Mouse (Mus musculus) left cerebral cortex, postnatal 10 days (tissue): Measurements from ENCODE around the gene Ptger1. TPM values are rescaled to one million over a fixed set of nuclear protein-coding genes. Genes with fewer than 3 reads are reported as not detected.

ENCODE experiments used
- DNase-seq, 2 experiments: peaks; one replicate each; pipeline ENCODE4 v3.0.0; 2021 to 2022; ENCODE audit warnings: low spot score in 2 of 2, mixed read lengths in 1 of 2; ENCODE audit errors: extremely low spot score in 1 of 2
- intact Hi-C: fragments of 180-260 bp; cut with DNase I; formaldehyde crosslinking; loops from one replicate; pipeline ENCODE4 v1.15.1; 2025
- total RNA-seq, 2 experiments: library from RNA; stranded (reverse); gene quantifications; 2 replicates each; pipeline ENCODE4 v1.2.3; 2021

Gene Ptger1
- total RNA-seq, 2 experiments from 2014 or later, result 0.71 to 0.77 TPM

DNA sequence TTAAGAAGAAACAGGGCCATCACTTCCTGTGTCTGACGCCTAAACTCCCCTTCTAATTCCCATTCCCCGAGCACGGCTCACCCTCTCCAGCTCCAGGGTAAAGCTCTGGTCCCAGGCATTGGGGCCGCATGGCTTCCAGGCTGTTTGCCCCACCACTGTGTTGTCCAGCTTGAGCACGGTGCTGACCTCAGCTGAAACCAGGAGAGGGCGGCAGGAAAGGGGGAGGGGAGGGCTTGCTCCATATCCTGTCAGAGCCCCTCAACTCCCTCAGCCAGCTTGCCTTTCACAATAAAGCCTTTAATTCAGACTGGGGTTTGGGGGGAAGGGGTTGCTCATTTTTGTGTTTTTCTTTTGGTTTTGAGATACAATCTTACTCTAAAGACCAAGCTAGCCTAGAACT is 14.6 kb downstream of the Ptger1 start:
- DNase-seq, result peak in 1 of 2 experiments; percentile 69
- intact Hi-C loops, result no loop called here

DNA sequence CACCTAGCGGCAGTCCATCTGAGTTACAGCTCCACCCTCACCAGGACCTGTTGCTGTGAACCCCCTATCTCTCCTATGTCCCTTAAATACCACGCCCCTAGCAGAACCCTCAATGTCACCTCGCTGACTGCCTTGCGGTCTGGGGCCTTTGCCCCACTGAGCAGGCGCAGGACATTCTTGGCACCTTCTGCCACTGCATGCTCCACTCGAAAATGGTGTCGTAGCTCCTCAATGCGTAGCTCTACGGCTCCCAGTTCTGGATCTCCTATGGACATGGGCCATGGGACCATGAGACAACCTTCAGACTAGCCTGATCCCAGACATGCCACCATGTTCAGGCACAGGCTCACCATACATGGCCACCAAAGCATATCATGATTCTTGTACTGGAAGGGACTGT is 18.0 kb downstream of the Ptger1 start:
- peak in 1 of 2 experiments; percentile 13 for DNase-seq
- intact Hi-C loops, result no loop called here

DNA sequence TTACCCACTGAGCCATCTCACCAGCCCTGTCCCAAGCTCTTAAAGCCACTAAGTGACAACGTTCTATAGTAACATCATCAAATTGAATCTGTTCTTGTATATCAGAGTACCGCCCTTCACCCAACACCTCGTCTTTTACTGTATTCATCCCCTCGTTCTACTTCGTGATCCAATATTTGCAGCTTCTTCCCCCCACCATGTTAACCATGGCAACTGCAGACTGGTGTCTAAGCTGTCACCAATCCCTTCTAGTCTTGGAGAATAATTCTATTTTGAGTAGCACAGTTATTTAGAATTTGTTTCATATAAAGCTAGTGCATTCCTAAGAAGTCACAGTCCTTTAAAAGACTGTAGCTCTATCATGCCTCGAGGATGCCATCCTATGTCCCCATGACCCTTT is 22.8 kb downstream of the Ptger1 start:
- no peak for DNase-seq
- intact Hi-C loops, result no loop called here

DNA sequence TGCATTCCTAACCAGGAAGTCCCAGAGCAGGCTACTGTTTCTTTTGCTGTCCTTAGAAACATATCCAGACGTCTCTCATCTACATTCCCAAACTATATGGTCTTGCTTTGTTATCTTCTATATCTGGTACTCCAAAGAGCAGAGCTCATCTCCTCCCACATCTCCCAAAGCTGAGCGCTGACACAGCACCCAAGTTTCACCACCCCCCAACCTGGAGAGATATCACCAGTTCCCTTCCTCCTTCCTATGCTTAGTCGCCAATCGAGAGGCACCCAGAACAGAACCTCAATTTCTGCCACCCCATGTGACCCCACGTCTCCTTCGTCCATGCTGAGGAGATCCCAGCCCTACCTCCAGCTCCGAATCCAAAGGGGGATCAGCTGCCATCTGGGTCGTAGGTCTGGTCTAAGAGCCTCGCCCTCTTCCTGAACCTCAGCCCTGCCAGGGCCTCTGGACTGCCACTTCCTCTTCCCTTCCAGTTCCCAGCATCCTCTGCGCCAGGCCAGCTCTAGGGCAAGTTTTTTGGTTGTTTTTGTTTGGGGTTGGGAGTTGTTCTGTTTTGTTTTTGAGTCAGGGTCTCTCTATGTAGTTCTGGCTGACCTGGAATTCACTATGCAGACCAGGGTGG is 27.2 kb downstream of the Ptger1 start:
- DNase-seq, result no peak
- intact Hi-C loops, result no loop called here

DNA sequence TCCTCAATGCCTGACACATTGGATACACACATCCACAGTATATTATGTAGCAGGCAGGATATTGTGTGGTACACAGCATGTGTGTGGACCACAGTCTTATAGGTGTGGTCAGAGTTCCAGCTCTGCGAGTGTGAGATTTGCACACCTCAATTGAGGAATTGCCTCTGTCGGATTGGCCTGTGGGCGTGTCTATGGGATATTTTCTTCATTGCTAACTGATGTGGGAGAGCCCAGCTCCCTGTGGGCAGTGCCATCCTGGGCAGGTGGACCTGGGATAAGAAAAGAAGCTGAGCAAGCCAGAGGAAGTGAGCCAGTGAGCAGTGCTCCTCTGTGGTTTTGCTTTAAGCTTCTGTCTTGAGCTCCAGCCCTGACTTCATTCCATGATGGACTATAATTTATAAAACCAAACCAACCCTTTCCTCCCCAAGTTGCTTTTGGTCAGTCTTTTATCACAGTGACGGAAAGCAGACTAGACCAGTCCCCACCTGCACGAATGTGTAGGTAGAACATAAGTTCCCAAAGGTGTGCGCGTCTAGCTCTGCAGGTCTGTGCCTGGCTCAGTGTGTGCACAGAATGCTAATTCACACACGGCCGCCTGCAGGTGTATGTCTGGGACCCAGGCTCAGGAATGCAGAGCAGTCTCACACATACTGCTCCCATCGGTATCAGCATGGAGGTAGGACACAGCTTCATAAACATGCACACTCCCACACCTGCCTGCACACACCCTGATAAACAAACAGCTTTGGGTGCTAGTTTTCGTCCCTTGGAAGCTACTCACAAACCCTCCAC is 28.1 kb downstream of the Ptger1 start:
- intact Hi-C loops, result no loop called here
- DNase-seq, result no peak

DNA sequence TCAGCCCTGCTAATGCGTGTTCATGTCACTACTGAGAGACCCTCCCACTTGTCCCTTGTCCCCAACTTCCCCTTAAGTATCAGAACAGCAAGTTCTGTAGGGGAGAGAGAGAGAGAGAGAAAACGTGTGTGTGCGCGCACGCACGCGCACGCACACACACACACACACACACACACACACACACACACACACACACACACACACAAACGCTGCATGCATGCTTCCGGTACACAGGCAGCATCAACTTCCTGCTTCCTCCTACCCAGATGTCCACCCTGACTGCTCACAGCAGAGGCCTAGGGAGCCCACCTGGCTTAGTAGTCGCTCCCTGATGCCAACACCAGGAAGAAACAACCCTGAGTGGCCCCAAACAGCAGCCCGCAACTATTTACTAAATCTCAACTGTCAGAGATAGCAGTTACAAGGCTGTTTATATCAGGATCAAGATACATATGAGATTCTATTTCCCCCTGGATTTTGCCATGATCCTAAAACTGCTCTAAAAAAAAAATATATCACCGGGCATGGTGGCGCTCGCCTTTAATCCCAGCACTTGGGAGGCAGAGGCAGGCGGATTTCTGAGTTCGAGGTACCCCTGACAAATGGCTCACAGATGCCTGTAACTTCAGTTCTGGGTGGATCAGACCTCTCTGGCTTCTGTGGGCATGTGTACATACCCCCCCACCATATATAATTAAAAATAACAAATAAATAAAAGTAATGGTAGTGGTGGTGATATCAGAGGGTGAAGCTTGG is 29.1 kb downstream of the Ptger1 start:
- intact Hi-C loops, result no loop called here
- DNase-seq, result peak in 1 of 2 experiments; percentile 58

DNA sequence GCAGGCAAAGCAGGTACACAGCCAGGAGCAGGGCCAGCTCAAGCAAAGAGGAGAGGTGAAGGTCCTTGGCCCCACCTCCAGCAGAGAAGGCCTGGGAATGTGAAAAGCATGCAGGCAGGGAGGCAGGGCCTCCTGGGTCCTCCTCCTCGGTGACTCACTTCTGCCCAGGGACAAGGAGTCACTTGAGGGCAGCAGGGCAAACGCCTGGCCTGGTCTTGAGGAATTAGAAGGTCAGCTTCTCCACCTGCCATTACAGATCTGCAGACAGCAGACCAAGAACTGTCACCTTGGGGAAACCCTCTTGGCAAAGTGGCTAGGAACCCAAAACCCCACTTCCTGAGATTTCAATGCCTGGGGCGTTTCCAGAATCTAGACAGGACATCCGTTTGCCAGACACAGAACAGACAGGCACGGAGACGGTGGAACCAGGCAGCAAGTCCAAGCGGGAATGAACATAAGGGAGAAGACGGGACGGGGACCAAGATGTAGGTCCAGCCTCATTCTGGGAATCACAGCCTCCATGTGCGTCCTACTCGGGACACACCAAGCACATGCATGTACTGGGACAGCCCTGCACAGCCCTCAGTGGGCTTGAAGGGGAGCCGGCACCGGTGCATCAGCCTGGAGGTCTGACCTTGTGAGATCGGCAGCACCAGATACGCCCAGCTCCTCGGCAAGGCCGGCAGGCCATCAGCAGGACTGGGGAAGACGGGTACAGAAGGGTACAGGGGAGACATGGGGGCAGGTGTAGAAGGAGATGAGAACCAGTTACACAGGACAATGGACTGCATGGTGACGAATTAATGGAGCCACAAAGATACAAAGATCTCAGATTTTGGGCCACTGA is 31.1 kb downstream of the Ptger1 start:
- intact Hi-C loops, result no loop called here
- no peak for DNase-seq

DNA sequence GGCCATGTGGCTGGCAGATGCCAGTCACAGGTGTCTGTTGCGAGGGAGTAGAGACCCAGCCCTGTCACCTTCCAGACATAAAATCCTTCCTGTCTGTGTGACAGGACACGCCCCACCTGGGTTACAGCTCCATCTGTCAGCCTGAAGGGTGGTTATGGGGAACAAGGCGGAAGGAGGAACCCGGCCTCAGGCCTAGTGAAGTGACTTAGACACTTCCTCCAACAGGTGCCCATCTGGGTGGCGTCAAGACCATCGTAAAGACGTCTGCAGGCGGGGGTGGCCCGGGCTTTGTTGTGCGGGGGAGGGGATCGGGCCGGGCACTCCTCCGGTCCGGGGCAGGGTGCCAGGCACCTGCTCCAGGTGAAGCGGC is 31.8 kb downstream of the Ptger1 start:
- peak in 1 of 2 experiments; percentile 65 for DNase-seq
- intact Hi-C loops, result no loop called here

DNA sequence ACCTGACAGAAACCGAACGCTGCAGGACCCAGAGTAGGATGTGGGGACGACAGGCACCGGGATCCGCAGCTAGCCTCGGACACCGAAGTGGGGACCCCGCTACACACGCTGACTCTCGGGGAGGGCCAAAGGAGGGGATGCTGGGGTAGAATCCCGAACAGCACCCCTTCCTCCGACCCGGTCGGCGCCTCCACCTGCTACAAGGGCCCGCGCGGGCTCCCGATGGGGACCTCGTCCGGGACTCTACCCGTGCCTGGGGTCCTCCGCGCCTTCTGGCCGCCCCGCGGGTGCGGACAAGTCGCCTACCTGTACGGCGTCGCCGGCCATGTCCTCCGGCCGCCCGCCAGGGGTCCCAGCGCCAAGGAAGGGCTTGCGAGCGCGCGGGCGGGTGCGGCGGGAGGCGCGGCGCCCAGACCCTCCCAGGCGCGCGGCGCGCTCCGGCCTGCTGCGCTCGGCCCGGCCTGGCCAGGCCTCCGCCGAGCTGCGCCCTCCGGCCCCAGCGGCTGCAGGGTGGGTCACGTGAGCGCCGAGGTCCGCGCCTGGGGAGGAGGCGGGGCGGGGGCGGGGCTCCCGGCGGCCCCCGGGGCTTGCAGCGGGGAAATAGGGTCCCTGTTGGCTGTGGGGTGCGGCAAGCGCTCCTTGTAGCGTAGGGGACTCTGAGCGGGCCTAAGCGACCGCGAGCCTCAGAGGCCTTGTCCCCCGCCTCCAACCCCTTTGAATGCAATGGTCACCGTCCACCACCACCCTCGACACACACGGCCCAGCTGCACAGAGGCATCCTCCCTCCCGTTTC is 32.4 kb downstream of the Ptger1 start, which contains the start of gene Pkn1:
TSS of gene Pkn1 (minus strand) at position 519 of the 793 bp plus-strand sequence.
- intact Hi-C loops, result no loop called here
- DNase-seq, result peak in 1 of 2 experiments; percentile 88

DNA sequence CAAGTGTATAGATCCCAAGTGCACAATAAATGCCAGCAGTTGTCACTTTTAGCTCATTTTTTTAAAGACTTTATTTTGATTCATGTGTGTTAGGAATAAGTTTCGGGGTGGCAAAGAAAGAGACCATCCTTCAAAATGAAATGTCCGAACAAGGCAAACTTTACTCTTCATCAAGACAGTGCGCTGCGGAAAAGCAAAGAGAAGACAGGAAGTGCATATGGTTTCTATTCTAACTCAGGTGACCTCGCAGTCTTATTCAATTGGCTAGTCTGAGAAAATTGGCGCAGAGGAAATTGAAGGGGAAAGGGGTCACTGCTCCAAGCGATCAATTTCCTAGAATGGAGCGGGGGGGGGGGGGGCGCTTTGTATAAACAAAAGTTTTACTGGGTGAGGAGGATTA is 33.1 kb downstream of the Ptger1 start:
- no peak for DNase-seq
- intact Hi-C loops, result no loop called here

DNA sequence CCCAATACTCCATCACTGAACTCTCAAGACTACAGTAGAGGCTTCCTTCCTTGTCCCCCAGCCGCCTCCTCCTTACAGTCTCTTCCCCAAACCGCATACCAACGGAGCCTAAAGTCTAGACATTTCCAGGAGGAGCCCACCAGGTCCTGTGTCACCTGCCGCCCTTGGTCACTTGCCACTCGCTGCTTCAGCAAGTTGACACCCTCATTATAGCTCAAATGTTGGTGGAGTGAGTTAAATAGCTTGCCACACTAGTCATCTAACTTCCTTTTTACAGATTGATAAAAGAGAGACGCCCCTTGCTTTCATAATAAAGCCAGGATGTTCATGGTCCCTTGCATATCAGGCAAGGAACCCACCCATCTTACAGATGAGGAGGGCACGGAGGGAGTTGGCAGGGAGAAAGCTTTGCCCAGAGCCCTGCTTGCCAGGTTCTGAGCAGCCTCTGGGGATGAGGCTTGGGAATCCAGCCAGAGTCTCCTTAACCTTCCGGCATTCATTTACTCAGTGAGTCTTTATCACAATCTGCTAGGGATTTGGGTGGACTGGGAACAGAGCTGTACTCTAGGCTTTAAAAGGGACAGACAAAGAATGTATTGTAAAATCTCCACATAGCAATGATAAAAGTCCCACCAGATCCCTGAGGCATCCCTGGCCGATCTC is 34.1 kb downstream of the Ptger1 start:
- intact Hi-C loops, result no loop called here
- DNase-seq, result no peak

DNA sequence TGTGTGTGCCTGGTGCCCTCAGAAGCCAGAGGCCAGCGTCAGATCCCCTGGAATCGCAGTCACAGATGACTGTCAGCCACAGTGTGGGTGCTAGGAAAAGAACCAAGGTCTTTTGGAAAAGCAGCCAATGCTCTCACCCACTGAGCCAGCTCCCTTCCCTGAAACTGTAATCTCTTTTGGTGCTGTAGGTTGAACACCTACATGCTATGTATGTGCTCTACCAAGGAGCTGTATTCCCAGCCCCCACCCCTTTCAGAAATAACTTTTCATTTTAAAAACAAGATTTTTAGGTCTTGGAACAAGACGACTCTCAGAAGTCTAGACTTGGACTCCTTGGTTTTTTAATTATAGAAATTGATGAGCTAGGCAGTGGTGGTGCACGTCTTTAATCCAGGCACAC is 36.9 kb downstream of the Ptger1 start:
- no peak for DNase-seq

DNA sequence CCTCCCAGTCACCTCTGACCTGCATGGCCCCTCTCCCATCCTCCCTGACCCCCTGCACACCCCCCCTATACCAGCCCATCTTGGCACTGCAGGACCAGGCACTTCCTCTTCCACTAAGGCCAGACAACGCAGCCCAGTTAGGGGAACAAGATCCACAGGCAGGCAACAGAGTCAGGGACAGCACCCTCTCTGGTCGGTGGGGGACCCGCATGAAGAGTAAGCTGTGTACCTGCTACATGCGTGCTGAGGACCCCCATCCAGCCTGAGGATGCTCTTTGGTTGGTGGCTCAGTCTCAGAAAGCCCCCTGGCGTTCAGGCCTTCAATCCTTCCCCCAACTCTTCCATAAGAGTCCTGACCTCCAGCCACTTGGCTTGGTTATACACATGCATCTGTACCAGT is 39.9 kb downstream of the Ptger1 start:
- DNase-seq, result no peak
- intact Hi-C loops, result no loop called here

More for the DNA sequence above, 36.9 kb downstream of the Ptger1 start:
- intact Hi-C loops, result no loop called here

DNA sequence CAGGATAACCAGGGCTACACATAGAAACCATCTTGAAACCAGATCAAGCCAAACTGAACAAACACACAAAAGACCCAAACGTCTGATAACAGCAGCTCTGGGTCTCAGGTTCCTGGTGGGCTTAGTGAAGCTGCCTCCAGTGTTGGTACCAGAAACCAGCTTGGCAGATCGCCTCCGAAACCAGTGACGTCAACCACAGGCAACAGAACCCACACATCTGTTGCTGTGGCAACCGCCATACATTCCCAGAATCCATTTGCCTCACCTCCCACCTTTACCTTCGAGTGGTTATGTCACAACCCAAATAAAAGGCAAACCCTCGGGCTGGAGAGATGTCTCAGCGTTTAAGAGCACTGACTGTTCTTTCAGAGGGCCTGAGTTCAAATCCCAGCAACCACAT is 41.1 kb downstream of the Ptger1 start:
- no peak for DNase-seq
- intact Hi-C loops, result no loop called here

DNA sequence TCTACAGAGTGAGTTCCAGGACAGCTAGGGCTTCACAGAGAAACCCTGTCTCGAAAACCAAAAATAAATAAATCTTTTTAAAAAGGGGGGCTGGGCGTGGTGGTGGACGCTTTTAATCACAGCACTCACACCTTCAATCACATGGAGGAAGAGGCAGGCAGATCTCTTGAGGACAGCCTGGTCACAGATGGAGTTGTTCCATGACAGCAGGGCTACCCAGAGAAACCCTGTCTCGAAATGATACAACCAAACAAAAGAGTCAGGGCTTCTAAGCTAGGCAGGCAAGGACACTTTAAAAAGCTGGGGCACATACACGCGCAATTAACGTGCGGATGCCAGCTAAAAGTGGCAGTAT is 48.2 kb downstream of the Ptger1 start:
- intact Hi-C loops, result no loop called here
- DNase-seq, result no peak

DNA sequence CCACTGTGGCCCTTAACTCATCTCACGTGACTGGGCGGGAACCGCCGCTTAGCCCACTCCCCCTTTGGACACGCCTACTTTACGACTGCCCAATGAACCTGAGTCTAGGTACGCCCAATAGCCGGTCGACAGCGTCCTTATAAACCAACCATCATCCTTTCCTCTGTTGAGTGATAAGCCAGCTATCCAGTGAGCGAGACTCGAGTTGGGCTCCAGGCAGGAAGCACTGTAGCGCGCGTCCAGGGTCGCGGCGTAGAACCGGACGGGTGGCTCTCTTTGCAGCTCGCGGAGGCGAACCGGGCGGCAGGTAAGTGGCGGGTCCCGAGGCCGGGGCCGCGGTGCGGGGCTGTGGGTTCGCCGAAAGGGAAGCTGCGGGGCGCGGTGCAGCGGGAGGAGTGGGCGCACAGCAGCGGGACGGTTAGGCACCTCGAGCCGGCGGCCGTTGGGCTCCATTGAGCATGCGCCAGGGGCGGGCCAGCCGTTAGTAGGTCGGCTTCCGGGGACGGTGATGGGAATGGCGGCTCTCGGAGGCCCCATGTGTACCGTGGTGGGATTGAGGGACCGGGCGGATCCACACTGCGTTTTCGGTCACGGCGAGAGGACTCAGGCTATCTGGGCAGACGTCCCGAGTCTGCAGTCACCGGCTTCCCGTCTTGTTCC is 48.7 kb downstream of the Ptger1 start, which contains the start of gene Ddx39:
TSS of gene Ddx39 (plus strand) at position 147 of the 660 bp plus-strand sequence.
- intact Hi-C loops, result no loop called here
- DNase-seq, result peak; percentile 95 to 99

DNA sequence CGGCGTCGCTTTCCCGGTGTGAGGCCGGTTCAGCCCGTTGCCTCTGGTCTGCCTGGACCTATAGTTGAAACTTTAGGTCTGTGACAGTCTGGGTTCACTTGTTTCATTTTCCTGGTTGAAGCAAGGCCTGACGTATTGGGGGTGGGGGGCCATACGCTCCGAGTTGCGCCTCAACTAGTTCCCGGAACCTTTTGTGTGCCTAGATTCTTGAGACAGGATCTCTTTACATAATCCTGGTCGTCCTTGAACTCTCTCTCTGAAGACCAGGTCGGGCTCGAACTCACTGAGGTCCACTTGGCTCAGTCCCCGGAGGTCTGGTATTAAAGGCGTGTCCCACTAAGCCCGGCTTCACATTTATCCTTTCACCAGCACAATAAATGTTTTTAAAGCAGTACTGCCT is 49.3 kb downstream of the Ptger1 start:
- no peak for DNase-seq
- intact Hi-C loops, result no loop called here
